Mouse (Mus musculus): ENCODE data around the gene Maob. TPM values are rescaled to one million over a fixed set of nuclear protein-coding genes. Genes with fewer than 3 reads are reported as not detected.

Gene Maob
- polyA plus RNA-seq, 1 experiment = 22.2 TPM

DNA sequence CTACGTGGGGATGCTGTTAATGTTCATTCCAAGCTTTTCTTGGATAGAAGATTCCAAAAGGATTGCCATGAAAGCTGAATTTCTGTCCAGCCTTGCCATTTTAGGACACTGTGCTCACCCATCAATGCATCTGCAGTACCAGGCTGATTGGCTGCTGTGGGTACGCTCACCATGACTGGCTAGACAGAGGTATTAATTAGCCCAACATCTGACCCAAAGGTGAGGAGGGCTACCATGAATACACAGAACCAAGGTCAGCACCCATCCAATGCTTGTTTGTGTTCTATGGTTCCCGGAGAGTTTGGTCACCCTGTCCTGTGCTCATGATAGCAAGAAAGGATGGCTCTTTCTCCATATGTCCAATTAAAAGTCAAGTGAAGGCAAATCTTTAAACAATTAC is 1.2 kb downstream of the Maob start:
- Histone ChIP-seq H3K4me1 (ENCODE audit: control insufficient read depth, insufficient read depth, insufficient read length, low read length) (peaks cover 1% of the 10 kb centered on the region; the same call in 1 of the 2 replicates), H3K4me3 (ENCODE audit: low read depth, low read length) (no peak overlapping the region; the same call in 1 of the 2 replicates), H3K36me3 (ENCODE audit: control insufficient read depth, insufficient read depth, low read length) (no peaks in the 10 kb centered on the region), H3K27me3 (ENCODE audit: control insufficient read depth, insufficient read depth, low read length) (no peaks in the 10 kb centered on the region), H3K27ac (ENCODE audit: insufficient read depth, low read depth, low read length) (no peak overlapping the region)
- no peak for TF ChIP-seq POLR2A (IDR thresholded peaks at IDR 0.05; ENCODE audit: low read depth, low read length)
- TF ChIP-seq CTCF (IDR thresholded peaks at IDR 0.05; ENCODE audit: extremely low read depth, insufficient read length, insufficient replicate concordance, low read depth, low read length) = no peak
- WGBS = 91% methylated on average over 3 of the region's 3 CpGs

DNA sequence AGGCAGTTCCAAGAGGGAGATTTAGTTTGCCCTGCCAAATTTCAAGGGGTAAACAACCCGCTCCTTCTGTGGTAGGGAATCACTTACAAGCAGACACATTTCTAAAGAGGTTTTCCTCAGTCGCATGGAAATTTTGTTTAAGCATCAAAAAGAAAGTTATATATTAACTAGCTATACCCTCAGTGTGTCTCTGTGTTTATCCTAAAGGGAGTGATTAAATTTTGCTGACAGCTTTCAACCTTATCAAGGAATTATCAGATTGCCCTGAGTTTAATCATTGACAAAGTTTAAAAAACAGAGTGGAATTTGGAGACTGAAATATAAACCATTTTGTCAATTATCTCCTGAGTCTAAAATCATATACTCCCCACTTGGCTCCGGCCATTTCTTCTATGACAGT is 5.1 kb downstream of the Maob start:
- Histone ChIP-seq H3K27me3 (ENCODE audit: control insufficient read depth, insufficient read depth, low read length) (no peaks in the 10 kb centered on the region), H3K36me3 (ENCODE audit: control insufficient read depth, insufficient read depth, low read length) (no peaks in the 10 kb centered on the region), H3K4me1 (ENCODE audit: control insufficient read depth, insufficient read depth, insufficient read length, low read length) (peaks cover 1% of the 10 kb centered on the region; the same call in 1 of the 2 replicates), H3K27ac (ENCODE audit: insufficient read depth, low read depth, low read length) (no peak overlapping the region), H3K4me3 (ENCODE audit: low read depth, low read length) (no peak overlapping the region)
- WGBS = 25% methylated on average over 3 of the region's 3 CpGs
- no peak for TF ChIP-seq POLR2A (IDR thresholded peaks at IDR 0.05; ENCODE audit: low read depth, low read length)
- no peak for TF ChIP-seq CTCF (IDR thresholded peaks at IDR 0.05; ENCODE audit: extremely low read depth, insufficient read length, insufficient replicate concordance, low read depth, low read length)

DNA sequence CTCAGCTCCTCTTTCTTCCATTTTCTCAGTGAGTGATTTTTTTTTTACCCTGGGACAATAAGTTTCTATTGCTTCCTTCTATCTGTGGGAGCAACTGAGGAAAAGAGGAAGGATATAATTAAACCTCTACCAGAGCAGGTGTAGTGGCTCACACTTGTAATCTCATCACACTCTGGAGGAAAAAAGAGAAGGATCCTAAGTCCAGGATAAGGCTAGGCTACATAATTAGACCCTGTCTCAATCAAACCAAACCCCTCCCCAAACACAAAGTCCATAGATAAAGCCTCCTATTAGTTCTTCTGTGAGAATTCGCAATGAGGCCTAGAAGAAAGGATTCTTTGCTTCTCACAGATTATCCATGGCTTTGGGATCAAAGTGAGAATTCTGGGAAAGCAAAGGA is 49.7 kb downstream of the Maob start:
- WGBS = 27% methylated on average over 1 of the region's 1 CpGs
- Histone ChIP-seq H3K27me3 (ENCODE audit: control insufficient read depth, insufficient read depth, low read length) (no peaks in the 10 kb centered on the region), H3K4me3 (ENCODE audit: low read depth, low read length) (no peak overlapping the region), H3K36me3 (ENCODE audit: control insufficient read depth, insufficient read depth, low read length) (no peaks in the 10 kb centered on the region), H3K27ac (ENCODE audit: insufficient read depth, low read depth, low read length) (no peak overlapping the region; the same call in 1 of the 2 replicates), H3K4me1 (ENCODE audit: control insufficient read depth, insufficient read depth, insufficient read length, low read length) (no peaks in the 10 kb centered on the region)
- TF ChIP-seq POLR2A (IDR thresholded peaks at IDR 0.05; ENCODE audit: low read depth, low read length) (no peak), CTCF (IDR thresholded peaks at IDR 0.05; ENCODE audit: extremely low read depth, insufficient read length, insufficient replicate concordance, low read depth, low read length) (no peak)

DNA sequence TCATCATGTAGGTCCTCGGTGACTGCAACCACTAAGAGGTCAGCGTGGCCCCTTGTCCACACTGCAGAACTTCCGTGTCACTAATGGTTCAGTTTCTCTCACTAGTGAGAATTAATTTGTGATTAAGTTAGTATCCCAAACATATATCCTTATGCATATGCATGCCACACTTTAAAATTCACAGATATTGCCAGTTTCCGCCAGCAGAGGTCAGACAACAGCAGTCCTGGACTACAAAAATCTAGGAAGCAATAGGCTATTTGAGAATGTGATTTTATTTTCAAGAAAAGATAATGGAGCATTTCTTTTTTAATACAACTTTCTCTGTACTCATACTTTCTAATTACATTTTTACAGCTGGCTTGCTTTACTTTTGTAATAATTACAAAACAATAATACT is 51.0 kb downstream of the Maob start:
- 76% methylated on average over 4 of the region's 4 CpGs for WGBS
- Histone ChIP-seq H3K27me3 (ENCODE audit: control insufficient read depth, insufficient read depth, low read length) (no peaks in the 10 kb centered on the region), H3K27ac (ENCODE audit: insufficient read depth, low read depth, low read length) (no peak overlapping the region), H3K4me1 (ENCODE audit: control insufficient read depth, insufficient read depth, insufficient read length, low read length) (no peaks in the 10 kb centered on the region), H3K36me3 (ENCODE audit: control insufficient read depth, insufficient read depth, low read length) (no peaks in the 10 kb centered on the region), H3K4me3 (ENCODE audit: low read depth, low read length) (no peak overlapping the region)
- TF ChIP-seq POLR2A (IDR thresholded peaks at IDR 0.05; ENCODE audit: low read depth, low read length) (no peak), CTCF (IDR thresholded peaks at IDR 0.05; ENCODE audit: extremely low read depth, insufficient read length, insufficient replicate concordance, low read depth, low read length) (no peak)

DNA sequence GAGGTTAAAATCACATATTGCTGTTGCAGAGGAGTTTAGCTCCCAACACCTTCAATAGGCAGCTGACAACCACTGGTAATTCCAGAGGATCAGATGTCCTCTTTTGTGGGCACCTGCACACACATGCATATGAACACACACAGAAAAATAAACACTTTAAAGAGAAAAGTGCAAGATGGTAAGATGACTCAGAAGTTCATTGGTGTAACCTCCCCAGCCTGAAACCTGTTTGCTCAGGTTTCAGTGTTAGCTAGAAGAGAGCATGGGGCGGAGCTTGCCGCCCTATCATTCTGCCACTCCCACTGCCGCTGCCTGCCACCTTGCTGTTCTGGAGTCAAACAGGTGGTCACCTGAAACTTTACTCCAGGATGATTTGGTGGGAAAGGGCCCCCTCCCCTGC is 55.7 kb downstream of the Maob start:
- Histone ChIP-seq H3K4me1 (ENCODE audit: control insufficient read depth, insufficient read depth, insufficient read length, low read length) (no peaks in the 10 kb centered on the region), H3K4me3 (ENCODE audit: low read depth, low read length) (no peak overlapping the region), H3K27ac (ENCODE audit: insufficient read depth, low read depth, low read length) (no peak overlapping the region), H3K27me3 (ENCODE audit: control insufficient read depth, insufficient read depth, low read length) (no peaks in the 10 kb centered on the region), H3K36me3 (ENCODE audit: control insufficient read depth, insufficient read depth, low read length) (no peaks in the 10 kb centered on the region)
- TF ChIP-seq CTCF (IDR thresholded peaks at IDR 0.05; ENCODE audit: extremely low read depth, insufficient read length, insufficient replicate concordance, low read depth, low read length) = no peak
- TF ChIP-seq POLR2A (IDR thresholded peaks at IDR 0.05; ENCODE audit: low read depth, low read length) = no peak
- 14% methylated on average over 3 of the region's 3 CpGs for WGBS

DNA sequence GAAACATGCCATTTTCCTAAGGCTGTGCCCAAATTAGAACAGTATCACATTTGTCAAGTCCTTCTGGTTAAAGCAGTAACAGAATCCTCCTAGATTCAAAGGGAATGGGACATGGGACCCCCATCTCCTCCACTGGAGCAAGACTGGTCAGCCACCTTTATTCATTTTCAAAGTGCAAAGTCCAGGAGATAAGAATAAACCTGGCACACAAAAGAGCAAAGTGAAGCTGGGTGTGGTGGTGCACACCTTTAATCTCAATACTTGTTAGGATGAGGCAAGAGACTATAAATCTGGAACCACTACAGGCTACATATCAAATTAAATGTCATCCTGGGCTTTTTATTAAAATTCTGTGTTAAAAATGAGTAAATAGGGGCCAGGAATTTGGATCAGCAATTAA is 62.4 kb downstream of the Maob start:
- no peak for TF ChIP-seq CTCF (IDR thresholded peaks at IDR 0.05; ENCODE audit: extremely low read depth, insufficient read length, insufficient replicate concordance, low read depth, low read length)
- no peak for TF ChIP-seq POLR2A (IDR thresholded peaks at IDR 0.05; ENCODE audit: low read depth, low read length)
- Histone ChIP-seq H3K36me3 (ENCODE audit: control insufficient read depth, insufficient read depth, low read length) (no peaks in the 10 kb centered on the region), H3K4me3 (ENCODE audit: low read depth, low read length) (no peak overlapping the region), H3K27me3 (ENCODE audit: control insufficient read depth, insufficient read depth, low read length) (no peaks in the 10 kb centered on the region), H3K27ac (ENCODE audit: insufficient read depth, low read depth, low read length) (no peak overlapping the region), H3K4me1 (ENCODE audit: control insufficient read depth, insufficient read depth, insufficient read length, low read length) (no peaks in the 10 kb centered on the region)

DNA sequence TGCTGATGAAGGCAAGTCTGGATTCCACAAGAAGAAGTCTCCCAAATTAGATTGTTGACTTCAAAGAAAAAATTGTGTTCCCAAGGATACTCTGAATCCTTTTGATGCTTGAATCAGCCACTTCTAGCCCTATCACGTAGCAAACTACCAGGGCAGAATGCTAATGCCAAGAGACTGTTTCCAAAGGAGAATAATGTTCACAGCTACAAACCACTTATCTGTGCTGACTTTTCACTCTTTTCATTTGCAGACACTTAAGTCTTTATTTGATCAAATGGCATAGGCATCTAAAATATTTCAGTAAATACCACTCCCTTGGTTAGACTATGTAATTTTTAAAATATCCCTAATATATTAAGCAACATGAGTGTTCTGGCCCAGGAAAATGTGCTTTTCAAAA is 68.2 kb downstream of the Maob start:
- Histone ChIP-seq H3K4me3 (ENCODE audit: low read depth, low read length) (no peak overlapping the region), H3K27ac (ENCODE audit: insufficient read depth, low read depth, low read length) (no peak overlapping the region), H3K4me1 (ENCODE audit: control insufficient read depth, insufficient read depth, insufficient read length, low read length) (no peaks in the 10 kb centered on the region), H3K36me3 (ENCODE audit: control insufficient read depth, insufficient read depth, low read length) (no peaks in the 10 kb centered on the region), H3K27me3 (ENCODE audit: control insufficient read depth, insufficient read depth, low read length) (no peaks in the 10 kb centered on the region)
- WGBS = 93% methylated on average over 1 of the region's 1 CpGs
- TF ChIP-seq CTCF (IDR thresholded peaks at IDR 0.05; ENCODE audit: extremely low read depth, insufficient read length, insufficient replicate concordance, low read depth, low read length) = no peak
- TF ChIP-seq POLR2A (IDR thresholded peaks at IDR 0.05; ENCODE audit: low read depth, low read length) = no peak

DNA sequence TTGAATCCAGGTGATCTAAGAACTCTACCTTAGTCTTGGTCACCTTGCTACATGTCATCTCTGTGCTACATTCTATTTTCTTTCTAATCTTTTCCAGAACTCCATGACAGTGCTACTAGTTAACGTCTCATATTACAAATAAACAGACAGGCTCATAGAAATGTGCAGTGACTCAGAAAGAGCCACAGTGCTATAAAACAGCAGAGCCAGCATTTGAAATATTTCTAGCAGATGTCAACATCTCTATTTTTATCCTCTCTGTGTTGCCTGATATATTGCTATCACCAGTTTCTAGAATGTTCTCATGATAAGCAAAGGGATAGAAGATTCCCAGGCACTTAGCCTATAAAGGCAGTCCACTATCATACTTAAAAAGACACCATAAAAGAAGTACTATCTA is 103.1 kb downstream of the Maob start:
- Histone ChIP-seq H3K4me1 (ENCODE audit: control insufficient read depth, insufficient read depth, insufficient read length, low read length) (no peaks in the 10 kb centered on the region), H3K27ac (ENCODE audit: insufficient read depth, low read depth, low read length) (no peak overlapping the region), H3K4me3 (ENCODE audit: low read depth, low read length) (no peak overlapping the region), H3K36me3 (ENCODE audit: control insufficient read depth, insufficient read depth, low read length) (no peaks in the 10 kb centered on the region), H3K27me3 (ENCODE audit: control insufficient read depth, insufficient read depth, low read length) (no peaks in the 10 kb centered on the region)
- WGBS = 64% methylated on average over 1 of the region's 1 CpGs
- TF ChIP-seq CTCF (IDR thresholded peaks at IDR 0.05; ENCODE audit: extremely low read depth, insufficient read length, insufficient replicate concordance, low read depth, low read length) = no peak
- TF ChIP-seq POLR2A (IDR thresholded peaks at IDR 0.05; ENCODE audit: low read depth, low read length) = no peak
